Mouse (Mus musculus): ENCODE results near the gene Erc1. TPM values are rescaled to one million over a fixed set of nuclear protein-coding genes. Genes with fewer than 3 reads are reported as not detected.

The Erc1 gene
- polyA plus RNA-seq, 1 experiment from 2014 or later = 19.0 TPM

GRCm38 (mm10) chr6:119738638-119739375 lies 109.2 kb downstream of the Erc1 start:
- no peaks in the 10 kb centered on the region for H3K4me1 ChIP-seq
- no peak overlapping the region for H3K27ac ChIP-seq
- H3K9ac ChIP-seq = no peak overlapping the region
- H3K36me3 ChIP-seq = peaks cover 6% of the 10 kb centered on the region; the same call in 1 of the 2 replicates
- no peak overlapping the region for H3K4me2 ChIP-seq
- no peak for ATAC-seq (ENCODE audit: insufficient read depth, low FRiP score, low read depth)
- 71% methylated on average over 4 of the region's 4 CpGs for WGBS
- no peak overlapping the region for H3K4me3 ChIP-seq (replicated peaks)
- H3K9me3 ChIP-seq = no peaks in the 10 kb centered on the region
- no peaks in the 10 kb centered on the region for H3K27me3 ChIP-seq (replicated peaks)

GRCm38 (mm10) chr6:119737716-119738115 lies 110.3 kb downstream of the Erc1 start:
- 0 out of 2 replicates have a peak, but pooled peaks cover under 1% of the 10 kb centered on the region for H3K36me3 ChIP-seq
- no peak overlapping the region for H3K9ac ChIP-seq
- no peak overlapping the region for H3K27ac ChIP-seq
- no peaks in the 10 kb centered on the region for H3K27me3 ChIP-seq (replicated peaks)
- no peak overlapping the region for H3K4me2 ChIP-seq
- H3K4me3 ChIP-seq (replicated peaks) = no peak overlapping the region
- WGBS = 93% methylated on average over 4 of the region's 4 CpGs
- no peak for ATAC-seq (ENCODE audit: insufficient read depth, low FRiP score, low read depth)
- no peaks in the 10 kb centered on the region for H3K4me1 ChIP-seq
- H3K9me3 ChIP-seq = no peaks in the 10 kb centered on the region

GRCm38 (mm10) chr6:119735937-119736336 lies 112.0 kb downstream of the Erc1 start:
- H3K9me3 ChIP-seq = no peaks in the 10 kb centered on the region
- no peak overlapping the region for H3K4me2 ChIP-seq
- no peak overlapping the region for H3K4me3 ChIP-seq (replicated peaks)
- no peak overlapping the region for H3K9ac ChIP-seq
- no peaks in the 10 kb centered on the region for H3K27me3 ChIP-seq (replicated peaks)
- no peaks in the 10 kb centered on the region for H3K36me3 ChIP-seq
- 80% methylated on average over 2 of the region's 2 CpGs for WGBS
- ATAC-seq (ENCODE audit: insufficient read depth, low FRiP score, low read depth) = no peak
- H3K4me1 ChIP-seq = no peaks in the 10 kb centered on the region
- no peak overlapping the region for H3K27ac ChIP-seq

- H3K9me3 ChIP-seq = no peaks in the 10 kb centered on the region
- no peak for ATAC-seq (ENCODE audit: insufficient read depth, low FRiP score, low read depth)
- no peaks in the 10 kb centered on the region for H3K4me1 ChIP-seq
- no peak overlapping the region for H3K4me2 ChIP-seq
- WGBS = 90% methylated on average over 2 of the region's 2 CpGs
- no peak overlapping the region for H3K27ac ChIP-seq
- no peak overlapping the region for H3K4me3 ChIP-seq (replicated peaks)
- no peaks in the 10 kb centered on the region for H3K36me3 ChIP-seq
- H3K27me3 ChIP-seq (replicated peaks) = no peaks in the 10 kb centered on the region
- no peak overlapping the region for H3K9ac ChIP-seq
Measured at GRCm38 (mm10) chr6:119731155-119731554, 116.8 kb downstream of the Erc1 start.

- no peaks in the 10 kb centered on the region for H3K9me3 ChIP-seq
- H3K9ac ChIP-seq = no peak overlapping the region
- no peak overlapping the region for H3K27ac ChIP-seq
- no peaks in the 10 kb centered on the region for H3K4me1 ChIP-seq
- no peak overlapping the region for H3K4me2 ChIP-seq
- H3K4me3 ChIP-seq (replicated peaks) = no peak overlapping the region
- no peaks in the 10 kb centered on the region for H3K27me3 ChIP-seq (replicated peaks)
- WGBS = 91% methylated on average over 2 of the region's 2 CpGs
- no peak for ATAC-seq (ENCODE audit: insufficient read depth, low FRiP score, low read depth)
- no peaks in the 10 kb centered on the region for H3K36me3 ChIP-seq
Measured at GRCm38 (mm10) chr6:119715234-119715633, 132.7 kb downstream of the Erc1 start.

GRCm38 (mm10) chr6:119713961-119714360 lies 134.0 kb downstream of the Erc1 start:
- H3K4me2 ChIP-seq = no peak overlapping the region
- no peak overlapping the region for H3K4me3 ChIP-seq (replicated peaks)
- H3K27ac ChIP-seq = no peak overlapping the region
- no peaks in the 10 kb centered on the region for H3K27me3 ChIP-seq (replicated peaks)
- H3K36me3 ChIP-seq = no peaks in the 10 kb centered on the region
- no peak overlapping the region for H3K9ac ChIP-seq
- H3K4me1 ChIP-seq = no peaks in the 10 kb centered on the region
- no peak for ATAC-seq (ENCODE audit: insufficient read depth, low FRiP score, low read depth)
- no peaks in the 10 kb centered on the region for H3K9me3 ChIP-seq
- 66% methylated on average over 2 of the region's 2 CpGs for WGBS

- Histone ChIP-seq H3K4me2 (no peak overlapping the region), H3K9ac (no peak overlapping the region), H3K9me3 (no peaks in the 10 kb centered on the region), H3K36me3 (no peaks in the 10 kb centered on the region), H3K27ac (no peak overlapping the region), H3K4me3 (replicated peaks) (no peak overlapping the region), H3K27me3 (replicated peaks) (no peaks in the 10 kb centered on the region), H3K4me1 (no peaks in the 10 kb centered on the region)
- no peak for ATAC-seq (ENCODE audit: insufficient read depth, low FRiP score, low read depth)
- WGBS = 76% methylated on average over 1 of the region's 1 CpGs
Measured at GRCm38 (mm10) chr6:119712486-119712885, 135.5 kb downstream of the Erc1 start.

- 67% methylated on average over 8 of the region's 8 CpGs for WGBS
- Histone ChIP-seq H3K27ac (no peak overlapping the region), H3K9ac (no peak overlapping the region), H3K4me3 (replicated peaks) (no peak overlapping the region), H3K9me3 (no peaks in the 10 kb centered on the region), H3K4me1 (no peaks in the 10 kb centered on the region), H3K4me2 (no peak overlapping the region), H3K27me3 (replicated peaks) (no peaks in the 10 kb centered on the region), H3K36me3 (no peaks in the 10 kb centered on the region)
- ATAC-seq (ENCODE audit: insufficient read depth, low FRiP score, low read depth) = no peak
Measured at GRCm38 (mm10) chr6:119711649-119712305, 136.2 kb downstream of the Erc1 start.

GRCm38 (mm10) chr6:119709552-119709951 lies 138.4 kb downstream of the Erc1 start:
- no peaks in the 10 kb centered on the region for H3K4me1 ChIP-seq
- no peaks in the 10 kb centered on the region for H3K9me3 ChIP-seq
- no peaks in the 10 kb centered on the region for H3K27me3 ChIP-seq (replicated peaks)
- no peaks in the 10 kb centered on the region for H3K36me3 ChIP-seq
- ATAC-seq (ENCODE audit: insufficient read depth, low FRiP score, low read depth) = no peak
- H3K4me3 ChIP-seq (replicated peaks) = no peak overlapping the region
- H3K9ac ChIP-seq = no peak overlapping the region
- no peak overlapping the region for H3K27ac ChIP-seq
- no peak overlapping the region for H3K4me2 ChIP-seq

- no peaks in the 10 kb centered on the region for H3K9me3 ChIP-seq
- H3K4me1 ChIP-seq = no peaks in the 10 kb centered on the region
- WGBS = 79% methylated on average over 5 of the region's 5 CpGs
- H3K27me3 ChIP-seq (replicated peaks) = no peaks in the 10 kb centered on the region
- H3K4me3 ChIP-seq (replicated peaks) = no peak overlapping the region
- H3K9ac ChIP-seq = no peak overlapping the region
- ATAC-seq (ENCODE audit: insufficient read depth, low FRiP score, low read depth) = no peak
- no peaks in the 10 kb centered on the region for H3K36me3 ChIP-seq
- H3K4me2 ChIP-seq = no peak overlapping the region
- H3K27ac ChIP-seq = no peak overlapping the region
Measured at GRCm38 (mm10) chr6:119707911-119708310, 140.1 kb downstream of the Erc1 start.

- ATAC-seq (ENCODE audit: insufficient read depth, low FRiP score, low read depth) = no peak
- Histone ChIP-seq H3K27me3 (replicated peaks) (no peaks in the 10 kb centered on the region), H3K9me3 (no peaks in the 10 kb centered on the region), H3K4me2 (no peak overlapping the region), H3K4me3 (replicated peaks) (no peak overlapping the region), H3K9ac (no peak overlapping the region), H3K36me3 (no peaks in the 10 kb centered on the region), H3K27ac (peak overlapping the region; percentile 1; the same call in 1 of the 2 replicates), H3K4me1 (no peaks in the 10 kb centered on the region)
- WGBS = 57% methylated on average over 2 of the region's 2 CpGs
Measured at GRCm38 (mm10) chr6:119704899-119705298, 143.1 kb downstream of the Erc1 start.

- Histone ChIP-seq H3K4me2 (no peak overlapping the region), H3K27me3 (replicated peaks) (no peaks in the 10 kb centered on the region), H3K4me1 (no peaks in the 10 kb centered on the region), H3K4me3 (replicated peaks) (no peak overlapping the region), H3K9ac (no peak overlapping the region), H3K9me3 (no peaks in the 10 kb centered on the region), H3K27ac (no peak overlapping the region), H3K36me3 (no peaks in the 10 kb centered on the region)
- ATAC-seq (ENCODE audit: insufficient read depth, low FRiP score, low read depth) = no peak
- WGBS = 88% methylated on average over 5 of the region's 5 CpGs
Measured at GRCm38 (mm10) chr6:119692754-119693153, 155.2 kb downstream of the Erc1 start.
